Mouse (Mus musculus) 3T3-L1 (cell line): ENCODE results near the gene Hsd17b3.

Source experiments
- DNase-seq: peaks from one replicate; pipeline ENCODE4 v3.0.0-alpha.2; 2015; ENCODE audit warnings: low read depth, low spot score

The Hsd17b3 gene

GRCm38 (mm10) chr13:64020902-64021311 lies 68.1 kb downstream of the Hsd17b3 start:
- DNase-seq = peak; percentile 83

- no peak for DNase-seq
Observed at GRCm38 (mm10) chr13:64018586-64019141, 70.4 kb downstream of the Hsd17b3 start.

- DNase-seq = no peak
Observed at GRCm38 (mm10) chr13:64016048-64016447, 73.0 kb downstream of the Hsd17b3 start.

GRCm38 (mm10) chr13:64011157-64011556 lies 77.9 kb downstream of the Hsd17b3 start:
- DNase-seq = peak; percentile 75
